Mouse (Mus musculus): Measurements from ENCODE around the gene Fancc. TPM values are rescaled to one million over a fixed set of nuclear protein-coding genes. Genes with fewer than 3 reads are reported as not detected.

The Fancc gene
- polyA plus RNA-seq, 1 experiment from 2014 or later = 16.6 TPM

GRCm38 (mm10) chr13:63530857-63531256 is 33.8 kb upstream of the Fancc start:
- WGBS = 85% methylated on average over 9 of the region's 9 CpGs
- H3K36me3 ChIP-seq (ENCODE audit: control insufficient read depth, insufficient read depth) = peaks cover 64% of the 10 kb centered on the region
- no peak for ATAC-seq (replicated peaks; ENCODE audit: extremely low read depth, insufficient read depth, low FRiP score)

GRCm38 (mm10) chr13:63530371-63530764 is 33.3 kb upstream of the Fancc start:
- H3K27ac ChIP-seq (ENCODE audit: low read length) = no peak overlapping the region
- WGBS = 74% methylated on average over 3 of the region's 3 CpGs

More at GRCm38 (mm10) chr13:63530857-63531256, 33.8 kb upstream of the Fancc start:
- no peak overlapping the region for H3K4me3 ChIP-seq (ENCODE audit: low read length)
- no peak overlapping the region for H3K27ac ChIP-seq (ENCODE audit: low read length)
- no peak overlapping the region for H3K9ac ChIP-seq (ENCODE audit: low read length)
- H3K9me3 ChIP-seq (replicated peaks; ENCODE audit: control insufficient read depth, low read length) = no peaks in the 10 kb centered on the region
- H3K4me2 ChIP-seq (ENCODE audit: low read depth, low read length) = no peak overlapping the region
- peaks cover 14% of the 10 kb centered on the region for H3K4me1 ChIP-seq (ENCODE audit: control insufficient read depth, insufficient read depth, low read length)
- no peaks in the 10 kb centered on the region for H3K27me3 ChIP-seq (ENCODE audit: control insufficient read depth, insufficient read depth, low read length)

GRCm38 (mm10) chr13:63529602-63530370 is 32.7 kb upstream of the Fancc start:
- H3K27me3 ChIP-seq (ENCODE audit: control insufficient read depth, insufficient read depth, low read length) = no peaks in the 10 kb centered on the region
- H3K36me3 ChIP-seq (ENCODE audit: control insufficient read depth, insufficient read depth) = peaks cover 59% of the 10 kb centered on the region
- H3K27ac ChIP-seq (ENCODE audit: low read length) = no peak overlapping the region
- no peak overlapping the region for H3K9ac ChIP-seq (ENCODE audit: low read length)
- ATAC-seq (replicated peaks; ENCODE audit: extremely low read depth, insufficient read depth, low FRiP score) = no peak
- 59% methylated on average over 3 of the region's 3 CpGs for WGBS
- H3K4me1 ChIP-seq (ENCODE audit: control insufficient read depth, insufficient read depth, low read length) = peaks cover 14% of the 10 kb centered on the region
- H3K4me3 ChIP-seq (ENCODE audit: low read length) = no peak overlapping the region
- no peaks in the 10 kb centered on the region for H3K9me3 ChIP-seq (replicated peaks; ENCODE audit: control insufficient read depth, low read length)
- H3K4me2 ChIP-seq (ENCODE audit: low read depth, low read length) = no peak overlapping the region

More at GRCm38 (mm10) chr13:63530371-63530764, 33.3 kb upstream of the Fancc start:
- ATAC-seq (replicated peaks; ENCODE audit: extremely low read depth, insufficient read depth, low FRiP score) = no peak
- Histone ChIP-seq H3K36me3 (ENCODE audit: control insufficient read depth, insufficient read depth) (peaks cover 60% of the 10 kb centered on the region), H3K4me3 (ENCODE audit: low read length) (no peak overlapping the region), H3K9ac (ENCODE audit: low read length) (no peak overlapping the region), H3K27me3 (ENCODE audit: control insufficient read depth, insufficient read depth, low read length) (no peaks in the 10 kb centered on the region), H3K4me1 (ENCODE audit: control insufficient read depth, insufficient read depth, low read length) (peaks cover 14% of the 10 kb centered on the region), H3K4me2 (ENCODE audit: low read depth, low read length) (no peak overlapping the region), H3K9me3 (replicated peaks; ENCODE audit: control insufficient read depth, low read length) (no peaks in the 10 kb centered on the region)

GRCm38 (mm10) chr13:63528852-63529251 is 31.8 kb upstream of the Fancc start:
- WGBS = 27% methylated on average over 2 of the region's 2 CpGs
- no peaks in the 10 kb centered on the region for H3K9me3 ChIP-seq (replicated peaks; ENCODE audit: control insufficient read depth, low read length)
- H3K4me1 ChIP-seq (ENCODE audit: control insufficient read depth, insufficient read depth, low read length) = peaks cover 14% of the 10 kb centered on the region
- H3K27ac ChIP-seq (ENCODE audit: low read length) = peak overlapping the region; percentile 50; the same call in 1 of the 2 replicates
- no peaks in the 10 kb centered on the region for H3K27me3 ChIP-seq (ENCODE audit: control insufficient read depth, insufficient read depth, low read length)
- H3K4me2 ChIP-seq (ENCODE audit: low read depth, low read length) = no peak overlapping the region
- H3K36me3 ChIP-seq (ENCODE audit: control insufficient read depth, insufficient read depth) = peaks cover 55% of the 10 kb centered on the region
- no peak overlapping the region for H3K4me3 ChIP-seq (ENCODE audit: low read length)
- ATAC-seq (replicated peaks; ENCODE audit: extremely low read depth, insufficient read depth, low FRiP score) = no peak
- no peak overlapping the region for H3K9ac ChIP-seq (ENCODE audit: low read length)

- WGBS = 40% methylated on average over 5 of the region's 5 CpGs
- ATAC-seq (replicated peaks; ENCODE audit: extremely low read depth, insufficient read depth, low FRiP score) = peak; percentile 73
- Histone ChIP-seq H3K4me1 (ENCODE audit: control insufficient read depth, insufficient read depth, low read length) (peaks cover 14% of the 10 kb centered on the region), H3K4me3 (ENCODE audit: low read length) (no peak overlapping the region), H3K9ac (ENCODE audit: low read length) (no peak overlapping the region), H3K27ac (ENCODE audit: low read length) (peak overlapping the region; percentile 50; the same call in 1 of the 2 replicates), H3K36me3 (ENCODE audit: control insufficient read depth, insufficient read depth) (peaks cover 54% of the 10 kb centered on the region), H3K27me3 (ENCODE audit: control insufficient read depth, insufficient read depth, low read length) (no peaks in the 10 kb centered on the region), H3K9me3 (replicated peaks; ENCODE audit: control insufficient read depth, low read length) (no peaks in the 10 kb centered on the region), H3K4me2 (ENCODE audit: low read depth, low read length) (no peak overlapping the region)
Measured at GRCm38 (mm10) chr13:63528164-63528675, 31.1 kb upstream of the Fancc start.

GRCm38 (mm10) chr13:63525571-63526197 is 28.6 kb upstream of the Fancc start:
- Histone ChIP-seq H3K4me3 (ENCODE audit: low read length) (no peak overlapping the region), H3K4me1 (ENCODE audit: control insufficient read depth, insufficient read depth, low read length) (peaks cover 14% of the 10 kb centered on the region), H3K4me2 (ENCODE audit: low read depth, low read length) (no peak overlapping the region), H3K9ac (ENCODE audit: low read length) (no peak overlapping the region), H3K36me3 (ENCODE audit: control insufficient read depth, insufficient read depth) (peaks cover 47% of the 10 kb centered on the region), H3K9me3 (replicated peaks; ENCODE audit: control insufficient read depth, low read length) (no peaks in the 10 kb centered on the region), H3K27me3 (ENCODE audit: control insufficient read depth, insufficient read depth, low read length) (no peaks in the 10 kb centered on the region), H3K27ac (ENCODE audit: low read length) (no peak overlapping the region)
- ATAC-seq (replicated peaks; ENCODE audit: extremely low read depth, insufficient read depth, low FRiP score) = no peak
- WGBS = 70% methylated on average over 11 of the region's 11 CpGs

- Histone ChIP-seq H3K9ac (ENCODE audit: low read length) (no peak overlapping the region), H3K27me3 (ENCODE audit: control insufficient read depth, insufficient read depth, low read length) (no peaks in the 10 kb centered on the region), H3K27ac (ENCODE audit: low read length) (no peak overlapping the region), H3K4me1 (ENCODE audit: control insufficient read depth, insufficient read depth, low read length) (peaks cover 14% of the 10 kb centered on the region), H3K9me3 (replicated peaks; ENCODE audit: control insufficient read depth, low read length) (no peaks in the 10 kb centered on the region), H3K4me3 (ENCODE audit: low read length) (no peak overlapping the region), H3K4me2 (ENCODE audit: low read depth, low read length) (no peak overlapping the region), H3K36me3 (ENCODE audit: control insufficient read depth, insufficient read depth) (peaks cover 48% of the 10 kb centered on the region)
- 75% methylated on average over 25 of the region's 25 CpGs for WGBS
- ATAC-seq (replicated peaks; ENCODE audit: extremely low read depth, insufficient read depth, low FRiP score) = no peak
Measured at GRCm38 (mm10) chr13:63524608-63525570, 27.8 kb upstream of the Fancc start.

GRCm38 (mm10) chr13:63524061-63524460 is 27.0 kb upstream of the Fancc start:
- no peak overlapping the region for H3K27ac ChIP-seq (ENCODE audit: low read length)
- no peak for ATAC-seq (replicated peaks; ENCODE audit: extremely low read depth, insufficient read depth, low FRiP score)
- no peak overlapping the region for H3K4me2 ChIP-seq (ENCODE audit: low read depth, low read length)
- H3K9me3 ChIP-seq (replicated peaks; ENCODE audit: control insufficient read depth, low read length) = no peaks in the 10 kb centered on the region
- no peak overlapping the region for H3K4me3 ChIP-seq (ENCODE audit: low read length)
- H3K9ac ChIP-seq (ENCODE audit: low read length) = no peak overlapping the region
- WGBS = 76% methylated on average over 2 of the region's 2 CpGs
- no peaks in the 10 kb centered on the region for H3K27me3 ChIP-seq (ENCODE audit: control insufficient read depth, insufficient read depth, low read length)
- peaks cover 11% of the 10 kb centered on the region for H3K4me1 ChIP-seq (ENCODE audit: control insufficient read depth, insufficient read depth, low read length)
- peaks cover 56% of the 10 kb centered on the region for H3K36me3 ChIP-seq (ENCODE audit: control insufficient read depth, insufficient read depth)

Measured in heart, embryonic 16.5 days (tissue).